Mouse (Mus musculus) liver, embryonic 13.5 days (tissue): ENCODE measurements at regions not wholly inside any gene's neighbourhood (a gene's known extent, or its start where the extent isn't known, plus 50 kb on each side); places are given as distances from the start of the nearest gene placed in this dataset.

Source experiments
- ATAC-seq: fragments of 200-750 bp; cut with Nextera tagmentation; 2 replicates; pipeline ENCODE4 v1.8.0; 2017; ENCODE audit warnings: low read depth, mild to moderate bottlenecking, moderate number of reproducible peaks, moderate library complexity
- DNase-seq: peaks from one replicate; pipeline ENCODE4 v3.0.0; 2022
- H3K27ac ChIP-seq: fragments of 300-500 bp; sonication (generic); 2 replicates; pipeline ENCODE4 v1.5.1; 2015; ENCODE audit warnings: moderate library complexity, mild to moderate bottlenecking, inconsistent platforms
- H3K27me3 ChIP-seq: fragments of 300-500 bp; sonication (generic); 2 replicates; pipeline ENCODE4 v1.6.1; 2015; ENCODE audit warnings: mild to moderate bottlenecking, inconsistent platforms
- H3K36me3 ChIP-seq: fragments of 300-500 bp; sonication (generic); 2 replicates; pipeline ENCODE4 v1.6.1; 2015; ENCODE audit warnings: mild to moderate bottlenecking, inconsistent platforms
- H3K4me1 ChIP-seq: fragments of 300-500 bp; sonication (generic); replicated peaks from 2 replicates; pipeline ENCODE4 v1.6.1; 2015; ENCODE audit warnings: inconsistent platforms
- H3K4me2 ChIP-seq: fragments of 300-500 bp; sonication (generic); 2 replicates; pipeline ENCODE4 v1.6.1; 2015; ENCODE audit warnings: inconsistent platforms, mild to moderate bottlenecking, moderate library complexity
- H3K4me3 ChIP-seq: fragments of 300-500 bp; sonication (generic); replicated peaks from 2 replicates; pipeline ENCODE4 v1.5.1; 2015; ENCODE audit warnings: mild to moderate bottlenecking, inconsistent platforms
- H3K9ac ChIP-seq: fragments of 300-500 bp; sonication (generic); 2 replicates; pipeline ENCODE4 v1.6.1; 2015; ENCODE audit warnings: mild to moderate bottlenecking, inconsistent platforms
- H3K9me3 ChIP-seq: fragments of 300-500 bp; sonication (generic); replicated peaks from 2 replicates; pipeline ENCODE4 v1.6.1; 2016; ENCODE audit warnings: inconsistent platforms
- WGBS: fragments of 180-500 bp; shearing (Covaris S2); methylation state at CpG from one replicate; pipeline ENCODE4 v1.1.7; 2015; ENCODE audit not compliant: insufficient replicate concordance; 5-methylcytosine and 5-hydroxymethylcytosine counted together

DNA sequence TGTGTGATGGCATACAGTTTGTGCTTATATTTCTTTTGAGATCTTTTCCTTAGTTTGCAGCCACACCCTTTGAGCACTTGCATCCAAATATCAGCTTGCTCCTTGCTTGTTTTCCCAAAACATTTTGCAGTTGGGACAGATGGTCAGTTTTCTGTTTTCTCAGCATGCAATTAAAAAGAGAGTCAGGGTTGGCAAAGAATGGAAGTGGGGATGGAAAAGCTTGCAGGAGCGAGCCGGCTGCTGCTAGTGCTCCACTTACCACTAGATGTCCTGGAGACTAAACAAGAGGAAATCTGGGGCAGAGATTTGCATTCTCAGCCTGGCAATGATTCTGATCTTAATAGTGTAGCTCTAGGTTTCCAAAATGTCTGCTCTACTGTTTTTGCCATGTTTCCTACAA lies 181.8 kb downstream of the Barhl2 start:
- H3K27ac ChIP-seq: no peak overlapping the region
- H3K27me3 ChIP-seq: no peaks in the 10 kb centered on the region
- no peak overlapping the region for H3K9ac ChIP-seq
- H3K4me1 ChIP-seq: no peaks in the 10 kb centered on the region
- H3K4me3 ChIP-seq: no peak overlapping the region
- ATAC-seq (no peak), DNase-seq (no peak)
- 17% methylated on average over 2 of the region's 2 CpGs for WGBS
- peaks cover 4% of the 10 kb centered on the region; the same call in 1 of the 2 replicates for H3K9me3 ChIP-seq
- H3K36me3 ChIP-seq: no peaks in the 10 kb centered on the region
- no peak overlapping the region for H3K4me2 ChIP-seq

GRCm38 (mm10) chr5:106274617-106275016 lies 183.3 kb downstream of the Barhl2 start:
- Histone ChIP-seq H3K4me3 (no peak overlapping the region), H3K27me3 (no peaks in the 10 kb centered on the region), H3K9me3 (peaks cover under 1% of the 10 kb centered on the region; the same call in 1 of the 2 replicates), H3K4me1 (no peaks in the 10 kb centered on the region), H3K27ac (no peak overlapping the region), H3K36me3 (no peaks in the 10 kb centered on the region), H3K9ac (no peak overlapping the region), H3K4me2 (no peak overlapping the region)
- WGBS: 29% methylated on average over 10 of the region's 10 CpGs
- DNase-seq (no peak), ATAC-seq (no peak)

DNA sequence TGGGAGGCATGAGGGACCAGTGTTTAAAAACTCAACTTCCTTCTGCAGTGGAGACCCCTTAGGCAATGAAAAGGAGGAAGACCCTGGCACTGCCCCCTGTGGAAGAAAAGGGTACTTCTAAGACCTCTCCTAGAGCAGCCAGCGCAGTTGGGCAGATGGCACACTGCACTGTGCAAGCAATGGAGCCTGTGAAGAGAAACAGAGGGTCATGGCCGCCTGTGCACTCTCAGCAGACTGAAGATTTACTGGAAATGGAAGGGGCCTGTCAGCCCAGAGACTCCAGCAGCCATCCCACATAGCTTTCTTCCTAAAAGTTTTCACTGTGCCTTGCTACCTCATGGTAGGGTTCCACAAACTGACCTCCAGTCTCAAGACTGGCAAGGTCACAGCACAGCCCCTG lies 193.4 kb downstream of the Barhl2 start:
- Histone ChIP-seq H3K9ac (no peak overlapping the region), H3K9me3 (no peaks in the 10 kb centered on the region), H3K4me2 (no peak overlapping the region), H3K4me3 (no peak overlapping the region), H3K27ac (no peak overlapping the region), H3K27me3 (no peaks in the 10 kb centered on the region), H3K4me1 (no peaks in the 10 kb centered on the region), H3K36me3 (no peaks in the 10 kb centered on the region)
- 42% methylated on average over 2 of the region's 2 CpGs for WGBS
- ATAC-seq (no peak), DNase-seq (no peak)

GRCm38 (mm10) chr5:106257179-106257578 lies 200.8 kb downstream of the Barhl2 start:
- Histone ChIP-seq H3K9me3 (no peaks in the 10 kb centered on the region), H3K4me2 (no peak overlapping the region), H3K4me3 (no peak overlapping the region), H3K27ac (no peak overlapping the region), H3K4me1 (no peaks in the 10 kb centered on the region), H3K9ac (no peak overlapping the region), H3K27me3 (no peaks in the 10 kb centered on the region), H3K36me3 (no peaks in the 10 kb centered on the region)
- DNase-seq (no peak), ATAC-seq (no peak)
- 31% methylated on average over 1 of the region's 1 CpGs for WGBS

DNA sequence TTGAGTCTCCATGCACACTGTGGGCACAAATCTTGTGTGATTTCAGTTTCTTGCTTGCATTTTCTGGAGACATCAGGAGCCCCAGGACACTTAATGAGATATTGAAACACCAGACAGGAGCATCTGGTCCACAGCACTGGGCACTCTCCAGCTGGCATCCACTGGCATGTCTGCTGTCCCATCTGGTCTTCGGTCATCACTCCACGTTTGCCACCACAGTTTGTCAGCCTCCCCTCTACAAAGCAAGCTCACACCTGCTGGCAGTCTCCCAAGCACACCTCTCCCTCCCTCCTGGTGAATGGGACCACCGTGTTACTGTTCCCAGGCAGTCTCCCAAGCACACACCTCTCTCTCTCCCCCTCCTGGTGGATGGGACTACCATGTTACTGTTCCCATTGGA lies 228.8 kb downstream of the Barhl2 start:
- H3K9me3 ChIP-seq: no peaks in the 10 kb centered on the region
- H3K4me3 ChIP-seq: no peak overlapping the region
- H3K27ac ChIP-seq: no peak overlapping the region
- no peak overlapping the region for H3K9ac ChIP-seq
- WGBS: 45% methylated on average over 3 of the region's 3 CpGs
- no peaks in the 10 kb centered on the region for H3K27me3 ChIP-seq
- ATAC-seq (no peak), DNase-seq (no peak)
- no peak overlapping the region for H3K4me2 ChIP-seq
- no peaks in the 10 kb centered on the region for H3K36me3 ChIP-seq
- no peaks in the 10 kb centered on the region for H3K4me1 ChIP-seq

GRCm38 (mm10) chr5:106224141-106224540 lies 233.8 kb downstream of the Barhl2 start:
- Histone ChIP-seq H3K27me3 (no peaks in the 10 kb centered on the region), H3K27ac (no peak overlapping the region), H3K9ac (no peak overlapping the region), H3K36me3 (no peaks in the 10 kb centered on the region), H3K4me1 (no peaks in the 10 kb centered on the region), H3K4me3 (no peak overlapping the region), H3K9me3 (no peaks in the 10 kb centered on the region), H3K4me2 (no peak overlapping the region)
- no peak for ATAC-seq
- no peak for DNase-seq
- 48% methylated on average over 7 of the region's 7 CpGs for WGBS

GRCm38 (mm10) chr5:106209543-106209942 lies 248.4 kb downstream of the Barhl2 start:
- H3K27me3 ChIP-seq: no peaks in the 10 kb centered on the region
- no peaks in the 10 kb centered on the region for H3K9me3 ChIP-seq
- no peak overlapping the region for H3K27ac ChIP-seq
- H3K9ac ChIP-seq: no peak overlapping the region
- ATAC-seq (no peak), DNase-seq (no peak)
- no peaks in the 10 kb centered on the region for H3K4me1 ChIP-seq
- no peaks in the 10 kb centered on the region for H3K36me3 ChIP-seq
- no peak overlapping the region for H3K4me3 ChIP-seq
- WGBS: 55% methylated on average over 5 of the region's 5 CpGs
- no peak overlapping the region for H3K4me2 ChIP-seq

DNA sequence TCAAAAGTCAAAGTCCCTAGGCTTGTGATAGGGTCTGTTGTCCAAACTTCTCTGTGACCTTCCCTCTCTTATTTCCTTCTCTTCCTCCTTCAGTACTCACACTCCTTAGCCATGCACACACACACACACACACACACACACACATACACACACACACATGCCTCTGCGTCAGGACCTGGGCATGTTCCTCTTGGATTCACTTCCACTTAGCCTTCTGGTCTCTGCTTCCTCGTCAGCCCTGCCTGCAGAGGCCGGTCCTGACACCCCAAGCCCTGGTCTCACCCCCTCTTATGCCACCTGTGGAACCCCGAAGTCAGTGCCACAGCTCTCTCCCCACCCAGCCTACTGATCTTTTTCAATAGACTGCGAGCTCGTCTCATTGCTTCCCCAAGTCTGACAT lies 250.3 kb downstream of the Barhl2 start:
- H3K4me2 ChIP-seq: no peak overlapping the region
- 71% methylated on average over 6 of the region's 6 CpGs for WGBS
- H3K27me3 ChIP-seq: no peaks in the 10 kb centered on the region
- no peak overlapping the region for H3K27ac ChIP-seq
- DNase-seq: no peak
- H3K4me1 ChIP-seq: no peaks in the 10 kb centered on the region
- H3K36me3 ChIP-seq: no peaks in the 10 kb centered on the region
- no peak for ATAC-seq
- no peaks in the 10 kb centered on the region for H3K9me3 ChIP-seq
- no peak overlapping the region for H3K4me3 ChIP-seq
- no peak overlapping the region for H3K9ac ChIP-seq

DNA sequence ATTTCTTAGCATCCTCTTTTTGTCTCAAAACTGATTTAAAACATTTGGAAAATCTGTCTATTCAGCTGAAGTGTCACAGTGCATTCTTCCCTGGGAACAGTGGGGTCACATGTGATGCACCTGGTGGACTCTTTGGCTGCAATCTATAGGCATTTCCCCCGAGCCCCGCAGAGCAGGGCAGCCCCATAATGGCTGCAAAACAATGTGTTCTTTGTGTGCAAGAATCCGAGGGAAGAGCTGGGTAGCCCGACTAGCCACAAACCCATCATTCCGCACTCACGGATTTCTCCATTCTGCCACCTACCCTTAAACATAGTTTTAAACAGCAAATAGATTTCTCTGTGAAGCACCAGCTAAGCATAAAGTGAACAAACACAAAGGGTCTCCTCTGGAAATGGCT lies 252.2 kb downstream of the Barhl2 start:
- no peak overlapping the region for H3K9ac ChIP-seq
- H3K27me3 ChIP-seq: no peaks in the 10 kb centered on the region
- H3K4me1 ChIP-seq: no peaks in the 10 kb centered on the region
- ATAC-seq: no peak
- DNase-seq: no peak
- H3K36me3 ChIP-seq: no peaks in the 10 kb centered on the region
- 63% methylated on average over 6 of the region's 6 CpGs for WGBS
- 0 out of 2 replicates have a peak, but pooled peaks cover 2% of the 10 kb centered on the region for H3K9me3 ChIP-seq
- no peak overlapping the region for H3K27ac ChIP-seq
- no peak overlapping the region for H3K4me3 ChIP-seq
- H3K4me2 ChIP-seq: no peak overlapping the region

- no peaks in the 10 kb centered on the region for H3K4me1 ChIP-seq
- no peak overlapping the region for H3K4me3 ChIP-seq
- ATAC-seq (no peak), DNase-seq (no peak)
- WGBS: 72% methylated on average over 16 of the region's 16 CpGs
- no peak overlapping the region for H3K9ac ChIP-seq
- H3K27me3 ChIP-seq: no peaks in the 10 kb centered on the region
- H3K9me3 ChIP-seq: 0 out of 2 replicates have a peak, but pooled peaks cover 2% of the 10 kb centered on the region
- no peak overlapping the region for H3K4me2 ChIP-seq
- H3K36me3 ChIP-seq: no peaks in the 10 kb centered on the region
- H3K27ac ChIP-seq: no peak overlapping the region
Measured at GRCm38 (mm10) chr5:106200631-106201030, 257.3 kb downstream of the Barhl2 start.

DNA sequence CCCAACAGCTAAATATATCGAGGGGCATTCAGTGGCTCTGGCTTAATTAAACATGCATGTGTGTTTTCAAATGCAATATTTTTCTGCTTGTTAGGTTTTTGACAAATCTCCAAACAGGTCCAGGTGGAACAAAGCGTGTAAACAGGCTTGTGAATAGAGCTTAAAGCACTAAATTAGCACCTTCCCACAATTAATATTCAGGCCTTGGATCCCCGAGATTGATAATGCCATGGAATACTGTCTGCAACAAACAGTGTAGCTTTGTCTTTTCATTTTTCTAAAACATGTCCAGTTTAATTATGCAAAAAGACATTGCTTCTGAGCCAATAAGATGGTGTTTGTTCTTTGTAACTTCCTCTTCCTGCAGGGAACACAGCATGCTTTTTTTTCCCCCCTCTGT lies 258.9 kb downstream of the Barhl2 start:
- no peak overlapping the region for H3K27ac ChIP-seq
- no peak overlapping the region for H3K4me3 ChIP-seq
- 0 out of 2 replicates have a peak, but pooled peaks cover 2% of the 10 kb centered on the region for H3K9me3 ChIP-seq
- 64% methylated on average over 3 of the region's 3 CpGs for WGBS
- ATAC-seq (no peak), DNase-seq (no peak)
- H3K4me2 ChIP-seq: no peak overlapping the region
- H3K36me3 ChIP-seq: no peaks in the 10 kb centered on the region
- H3K4me1 ChIP-seq: no peaks in the 10 kb centered on the region
- H3K9ac ChIP-seq: no peak overlapping the region
- H3K27me3 ChIP-seq: no peaks in the 10 kb centered on the region

GRCm38 (mm10) chr5:106191141-106191540 lies 266.8 kb downstream of the Barhl2 start:
- H3K27ac ChIP-seq: no peak overlapping the region
- no peak for ATAC-seq
- DNase-seq: no peak
- 42% methylated on average over 11 of the region's 11 CpGs for WGBS
- H3K4me2 ChIP-seq: no peak overlapping the region
- no peaks in the 10 kb centered on the region for H3K36me3 ChIP-seq
- H3K9ac ChIP-seq: no peak overlapping the region
- no peak overlapping the region for H3K4me3 ChIP-seq
- H3K27me3 ChIP-seq: no peaks in the 10 kb centered on the region
- H3K9me3 ChIP-seq: no peaks in the 10 kb centered on the region
- no peaks in the 10 kb centered on the region for H3K4me1 ChIP-seq
